Mouse (Mus musculus): ENCODE data around the gene Mgme1.

DNA sequence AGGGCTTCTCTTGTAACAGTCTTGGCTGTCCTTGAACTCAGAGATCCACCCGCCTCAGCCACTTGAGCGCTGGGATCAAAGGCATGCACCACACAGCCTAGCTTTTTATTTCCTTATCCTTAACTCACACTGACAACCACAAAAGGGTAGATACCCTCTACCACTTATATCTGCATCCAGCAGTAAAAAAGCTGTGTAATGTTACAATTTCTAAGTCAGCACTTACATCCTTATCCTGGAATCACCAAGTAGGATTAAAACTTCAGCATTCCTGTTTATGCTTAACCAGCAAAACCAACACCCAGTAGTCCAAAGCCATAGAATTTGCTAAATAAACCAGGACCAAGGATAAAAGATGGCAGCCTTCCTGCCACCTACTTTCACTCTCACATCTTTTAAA, 7.6 kb upstream of the Mgme1 start:
- TF ChIP-seq EP300 (IDR thresholded peaks at IDR 0.05; ENCODE audit: low read depth) = no peak
- TF ChIP-seq CTCF (IDR thresholded peaks at IDR 0.05; ENCODE audit: low read depth) = no peak

Measured in liver, embryonic 14.5 days (tissue).